Mouse (Mus musculus): ENCODE data around the gene Psen1. TPM values are rescaled to one million over a fixed set of nuclear protein-coding genes. Genes with fewer than 3 reads are reported as not detected.
A peak's percentile ranks its signal among the peaks of the same experiment; 100 is the strongest.

The Psen1 gene
- total and polyA plus RNA-seq, 2 experiments from 2014 or later: 27.6 to 29.9 TPM

DNA sequence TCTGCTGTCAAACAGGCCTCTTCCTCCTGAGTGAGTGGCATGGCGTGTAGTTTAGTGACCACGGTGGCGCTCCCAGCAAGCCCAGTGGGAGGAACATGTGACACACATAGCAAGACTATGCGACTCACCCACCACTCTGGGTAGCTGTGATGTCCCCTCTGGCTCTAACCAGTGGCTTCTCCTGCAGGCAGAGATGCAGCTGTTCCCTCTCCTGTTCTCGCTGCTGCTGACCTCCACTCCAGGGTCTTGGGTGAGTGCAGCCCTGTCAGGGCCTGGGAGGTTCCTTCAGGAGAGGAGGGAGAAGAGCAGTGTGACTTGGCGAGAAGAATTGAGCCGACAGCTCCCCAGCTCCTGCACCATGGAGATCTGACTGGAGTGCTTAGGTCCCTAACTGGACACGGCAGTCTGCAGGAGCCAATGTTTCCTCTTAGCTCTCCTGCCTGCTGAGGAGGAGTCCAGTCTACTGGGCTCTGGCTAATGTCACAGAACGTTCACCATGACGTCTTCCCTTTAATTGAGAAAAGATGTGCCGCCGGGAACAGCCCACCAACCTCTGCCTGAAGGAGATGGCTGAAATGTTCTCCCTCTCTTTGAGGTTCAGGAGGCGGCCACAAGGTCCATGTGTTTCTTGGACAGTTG is 78.1 kb downstream of the Psen1 start:
- Histone ChIP-seq H3K4me2 (ENCODE audit: low read depth, low read length) (no peak overlapping the region), H3K27me3 (ENCODE audit: control insufficient read depth, insufficient read depth, low read length) (0 out of 2 replicates have a peak, but pooled peaks cover 7% of the 10 kb centered on the region), H3K9me3 (replicated peaks; ENCODE audit: control insufficient read depth, low read length) (no peaks in the 10 kb centered on the region), H3K36me3 (replicated peaks; ENCODE audit: control insufficient read depth, insufficient read depth, low read length) (no peaks in the 10 kb centered on the region), H3K4me3 (ENCODE audit: low read depth, low read length) (no peak overlapping the region), H3K27ac (ENCODE audit: low read depth) (no peak overlapping the region), H3K9ac (replicated peaks; ENCODE audit: low read depth, low read length) (no peak overlapping the region), H3K4me1 (ENCODE audit: control insufficient read depth, insufficient read depth) (peaks cover 7% of the 10 kb centered on the region)
- ATAC-seq (ENCODE audit: insufficient read depth, low read depth) (no peak), DNase-seq (ENCODE audit: low spot score) (no peak)
- WGBS: 75% methylated on average over 13 of the region's 13 CpGs
- TF ChIP-seq EP300 (IDR thresholded peaks at IDR 0.05; ENCODE audit: low read depth) (no peak), CTCF (IDR thresholded peaks at IDR 0.05; ENCODE audit: low read depth) (no peak)

DNA sequence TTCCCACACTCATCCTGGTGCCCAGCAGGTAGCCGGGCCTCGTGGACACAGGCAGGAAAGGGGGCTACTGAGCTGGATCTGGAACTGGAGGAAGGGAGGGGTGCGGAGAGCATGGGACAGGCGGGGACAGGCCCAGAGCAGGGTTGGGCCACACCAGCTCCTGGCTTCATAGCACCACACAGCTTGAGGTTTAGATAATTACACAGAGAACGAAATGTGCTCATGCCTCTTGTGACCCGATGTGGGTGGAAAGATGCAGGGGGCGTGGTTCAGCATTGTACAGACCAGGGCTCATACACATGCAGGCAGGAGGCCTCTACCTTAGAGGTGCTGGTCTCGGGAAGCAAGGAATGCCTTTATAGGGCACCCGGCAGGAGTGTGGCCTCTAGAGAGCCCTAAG is 79.9 kb downstream of the Psen1 start:
- TF ChIP-seq CTCF (IDR thresholded peaks at IDR 0.05; ENCODE audit: low read depth) (no peak), EP300 (IDR thresholded peaks at IDR 0.05; ENCODE audit: low read depth) (no peak)
- H3K4me1 ChIP-seq (ENCODE audit: control insufficient read depth, insufficient read depth): peaks cover 7% of the 10 kb centered on the region
- no peak overlapping the region for H3K4me2 ChIP-seq (ENCODE audit: low read depth, low read length)
- H3K36me3 ChIP-seq (replicated peaks; ENCODE audit: control insufficient read depth, insufficient read depth, low read length): no peaks in the 10 kb centered on the region
- H3K27me3 ChIP-seq (ENCODE audit: control insufficient read depth, insufficient read depth, low read length): 0 out of 2 replicates have a peak, but pooled peaks cover 7% of the 10 kb centered on the region
- no peak overlapping the region for H3K27ac ChIP-seq (ENCODE audit: low read depth)
- 69% methylated on average over 9 of the region's 9 CpGs for WGBS
- H3K4me3 ChIP-seq (ENCODE audit: low read depth, low read length): no peak overlapping the region
- H3K9ac ChIP-seq (replicated peaks; ENCODE audit: low read depth, low read length): no peak overlapping the region
- ATAC-seq (ENCODE audit: insufficient read depth, low read depth) (no peak), DNase-seq (ENCODE audit: low spot score) (no peak)
- no peaks in the 10 kb centered on the region for H3K9me3 ChIP-seq (replicated peaks; ENCODE audit: control insufficient read depth, low read length)

DNA sequence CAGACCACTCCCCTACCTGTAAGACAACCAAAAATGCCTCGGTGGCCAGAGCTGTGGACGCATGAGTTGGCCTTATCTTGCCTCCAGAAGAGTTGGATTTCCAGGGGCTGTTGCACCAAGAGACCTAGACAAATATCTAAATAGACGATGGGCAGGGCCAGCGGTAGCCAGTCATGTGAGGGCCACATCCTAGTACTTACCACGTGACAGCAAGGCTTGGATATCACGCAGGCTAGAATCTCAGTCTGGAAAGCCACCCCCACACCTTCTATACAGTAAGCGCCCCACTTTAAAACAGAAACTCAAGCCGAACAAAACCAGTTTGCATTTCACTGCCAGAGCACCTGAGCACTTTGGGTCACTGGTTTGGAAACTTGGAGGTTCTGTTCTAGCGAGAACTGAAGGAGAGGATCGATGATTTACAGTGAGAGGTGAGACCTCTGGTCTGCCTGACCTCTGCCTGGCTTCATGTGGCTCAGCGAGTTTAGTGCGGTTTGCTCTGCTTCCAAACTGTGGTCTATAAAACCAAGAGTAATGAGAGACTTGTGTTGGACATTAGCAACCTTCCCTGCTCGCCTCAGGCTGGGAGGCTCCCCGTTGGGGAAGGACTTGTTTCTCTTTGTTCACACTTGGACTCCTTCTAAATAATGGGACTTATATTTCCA is 80.4 kb downstream of the Psen1 start:
- Histone ChIP-seq H3K27ac (ENCODE audit: low read depth) (no peak overlapping the region), H3K27me3 (ENCODE audit: control insufficient read depth, insufficient read depth, low read length) (0 out of 2 replicates have a peak, but pooled peaks cover 7% of the 10 kb centered on the region), H3K4me1 (ENCODE audit: control insufficient read depth, insufficient read depth) (peaks cover 7% of the 10 kb centered on the region), H3K9me3 (replicated peaks; ENCODE audit: control insufficient read depth, low read length) (no peaks in the 10 kb centered on the region), H3K36me3 (replicated peaks; ENCODE audit: control insufficient read depth, insufficient read depth, low read length) (no peaks in the 10 kb centered on the region), H3K4me2 (ENCODE audit: low read depth, low read length) (no peak overlapping the region), H3K9ac (replicated peaks; ENCODE audit: low read depth, low read length) (no peak overlapping the region), H3K4me3 (ENCODE audit: low read depth, low read length) (no peak overlapping the region)
- WGBS: 79% methylated on average over 14 of the region's 14 CpGs
- ATAC-seq (ENCODE audit: insufficient read depth, low read depth) (no peak), DNase-seq (ENCODE audit: low spot score) (no peak)
- TF ChIP-seq EP300 (IDR thresholded peaks at IDR 0.05; ENCODE audit: low read depth): no peak
- no peak for TF ChIP-seq CTCF (IDR thresholded peaks at IDR 0.05; ENCODE audit: low read depth)

DNA sequence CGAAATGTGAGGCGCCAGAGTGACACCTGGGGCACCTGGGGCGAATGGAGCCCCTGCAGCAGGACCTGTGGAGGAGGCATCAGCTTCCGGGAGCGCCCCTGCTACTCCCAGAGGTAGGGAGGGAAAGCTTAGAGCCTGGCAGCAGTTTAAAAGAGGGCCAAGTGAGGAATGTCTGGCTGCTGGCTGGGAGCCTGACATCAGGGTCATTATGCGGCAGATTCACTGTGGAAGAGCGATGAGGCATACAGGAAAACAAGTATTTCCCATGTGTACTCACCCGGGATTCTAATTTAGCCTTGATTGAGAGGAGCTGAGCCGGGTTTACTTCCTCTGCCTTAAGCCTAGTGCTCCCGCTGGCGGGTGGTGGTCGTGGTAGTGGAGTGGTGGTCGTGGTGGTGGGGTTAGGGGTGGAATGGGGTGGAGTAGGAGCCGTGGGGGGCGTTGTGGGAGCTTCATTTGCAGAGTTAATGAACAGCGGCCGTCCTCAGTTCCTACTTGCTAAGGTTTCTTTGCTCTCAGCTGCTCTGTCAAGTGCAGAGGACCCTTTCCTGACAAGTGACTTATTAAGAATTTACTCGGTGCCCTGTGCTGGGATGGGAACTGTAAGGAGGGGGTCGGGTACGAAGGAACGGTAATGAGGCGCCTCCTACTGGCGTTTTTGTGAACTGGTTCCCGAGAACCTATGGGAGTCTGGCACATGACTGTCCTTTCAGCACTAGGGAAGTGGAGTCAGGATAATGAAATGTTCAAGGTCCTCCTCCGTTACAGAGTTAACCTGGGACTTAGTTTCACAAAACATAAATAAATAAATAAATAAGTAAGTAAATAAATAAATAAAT is 82.7 kb downstream of the Psen1 start:
- peak; percentile 73 for ATAC-seq (ENCODE audit: insufficient read depth, low read depth)
- H3K36me3 ChIP-seq (replicated peaks; ENCODE audit: control insufficient read depth, insufficient read depth, low read length): no peaks in the 10 kb centered on the region
- H3K4me2 ChIP-seq (ENCODE audit: low read depth, low read length): peak overlapping the region; percentile 48
- no peaks in the 10 kb centered on the region for H3K27me3 ChIP-seq (ENCODE audit: control insufficient read depth, insufficient read depth, low read length)
- no peak overlapping the region for H3K9ac ChIP-seq (replicated peaks; ENCODE audit: low read depth, low read length)
- no peak for TF ChIP-seq EP300 (IDR thresholded peaks at IDR 0.05; ENCODE audit: low read depth)
- peak; percentile 74 for TF ChIP-seq CTCF (IDR thresholded peaks at IDR 0.05; ENCODE audit: low read depth)
- peaks cover 7% of the 10 kb centered on the region for H3K4me1 ChIP-seq (ENCODE audit: control insufficient read depth, insufficient read depth)
- DNase-seq (ENCODE audit: low spot score): peak; percentile 63
- no peaks in the 10 kb centered on the region for H3K9me3 ChIP-seq (replicated peaks; ENCODE audit: control insufficient read depth, low read length)
- 6% methylated on average over 25 of the region's 25 CpGs for WGBS
- H3K27ac ChIP-seq (ENCODE audit: low read depth): no peak overlapping the region
- H3K4me3 ChIP-seq (ENCODE audit: low read depth, low read length): 0 out of 2 replicates have a peak overlapping the region, but pooled peaks have one; percentile 0

DNA sequence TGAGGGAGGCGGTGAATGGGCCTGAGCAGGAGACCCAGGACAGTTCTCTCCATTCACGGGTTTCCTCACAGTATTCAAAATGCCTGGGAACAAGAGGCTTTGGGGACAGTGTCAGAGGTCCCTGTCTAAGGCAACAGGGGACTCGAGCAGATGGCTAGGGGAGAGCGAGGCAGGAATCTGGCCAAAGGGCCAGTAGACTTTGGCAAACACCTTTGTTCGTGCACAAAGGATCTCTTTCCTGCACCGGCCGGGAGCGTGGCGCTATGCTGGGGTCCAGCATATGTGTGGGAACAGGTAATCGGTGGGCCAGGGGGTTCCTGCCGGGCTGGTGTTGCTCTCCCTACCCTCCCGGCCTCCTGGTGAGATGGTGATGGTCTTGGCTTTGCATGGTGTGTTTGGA is 87.7 kb downstream of the Psen1 start:
- Histone ChIP-seq H3K36me3 (replicated peaks; ENCODE audit: control insufficient read depth, insufficient read depth, low read length) (no peaks in the 10 kb centered on the region), H3K4me2 (ENCODE audit: low read depth, low read length) (no peak overlapping the region), H3K4me3 (ENCODE audit: low read depth, low read length) (no peak overlapping the region), H3K9me3 (replicated peaks; ENCODE audit: control insufficient read depth, low read length) (no peaks in the 10 kb centered on the region), H3K27ac (ENCODE audit: low read depth) (no peak overlapping the region), H3K9ac (replicated peaks; ENCODE audit: low read depth, low read length) (no peak overlapping the region), H3K27me3 (ENCODE audit: control insufficient read depth, insufficient read depth, low read length) (no peaks in the 10 kb centered on the region), H3K4me1 (ENCODE audit: control insufficient read depth, insufficient read depth) (peaks cover 4% of the 10 kb centered on the region; the same call in 1 of the 2 replicates)
- no peak for DNase-seq (ENCODE audit: low spot score)
- no peak for ATAC-seq (ENCODE audit: insufficient read depth, low read depth)
- WGBS: 77% methylated on average over 12 of the region's 12 CpGs
- no peak for TF ChIP-seq CTCF (IDR thresholded peaks at IDR 0.05; ENCODE audit: low read depth)
- TF ChIP-seq EP300 (IDR thresholded peaks at IDR 0.05; ENCODE audit: low read depth): no peak

Measured in heart, postnatal 0 days (tissue).